Mouse (Mus musculus) v-Abl transformed pro-B cells (cell line): ENCODE results near the gene Eva1b.

Experiments
- in situ Hi-C, 2 experiments: fragments of 400-800 bp; cut with MboI; formaldehyde crosslinking; loops; one replicate each; pipeline ENCODE4 v1.15.1; 2025; ENCODE audit not compliant: unreplicated experiment in 2 of 2

Eva1b gene

DNA sequence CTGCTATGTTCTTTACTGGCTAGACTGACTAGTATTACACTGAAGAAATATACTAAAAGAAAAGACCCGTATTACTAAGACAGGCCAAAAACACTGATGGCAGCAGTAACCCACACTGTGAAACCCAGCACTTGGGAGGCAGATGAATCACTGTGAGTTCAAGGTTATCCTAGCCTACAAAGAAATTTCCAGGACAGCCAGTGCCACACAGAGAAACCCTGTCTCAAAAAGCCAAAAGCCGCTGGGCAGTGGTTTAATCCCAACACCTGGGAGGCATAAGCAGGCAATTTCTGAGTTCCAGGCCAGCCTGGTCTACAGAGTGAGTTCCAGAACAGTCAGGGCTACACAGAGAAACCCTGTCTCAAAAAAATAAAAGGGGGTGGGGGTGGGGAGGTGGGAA lies 43.1 kb downstream of the Eva1b start:
- in situ Hi-C loops: no loop called here

DNA sequence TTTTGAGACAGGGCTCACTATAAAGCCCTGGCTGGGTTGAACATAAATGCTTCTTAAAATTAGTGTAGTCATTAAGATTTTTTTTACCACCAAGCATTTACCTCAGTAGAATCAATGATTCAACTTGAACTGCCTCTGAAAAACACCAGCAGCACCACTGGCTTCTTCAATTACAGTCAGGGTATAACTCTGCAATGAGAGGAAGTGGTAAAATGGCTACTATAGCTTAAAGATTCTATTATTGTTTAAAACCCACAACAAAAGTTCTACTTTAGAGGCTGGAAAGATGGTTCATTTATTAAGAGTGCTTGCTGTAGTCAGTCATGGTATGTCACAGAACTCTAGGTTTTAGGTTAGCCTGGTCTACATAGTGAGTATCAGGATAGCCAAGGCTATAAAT lies 46.7 kb downstream of the Eva1b start:
- in situ Hi-C loops: no loop called here

DNA sequence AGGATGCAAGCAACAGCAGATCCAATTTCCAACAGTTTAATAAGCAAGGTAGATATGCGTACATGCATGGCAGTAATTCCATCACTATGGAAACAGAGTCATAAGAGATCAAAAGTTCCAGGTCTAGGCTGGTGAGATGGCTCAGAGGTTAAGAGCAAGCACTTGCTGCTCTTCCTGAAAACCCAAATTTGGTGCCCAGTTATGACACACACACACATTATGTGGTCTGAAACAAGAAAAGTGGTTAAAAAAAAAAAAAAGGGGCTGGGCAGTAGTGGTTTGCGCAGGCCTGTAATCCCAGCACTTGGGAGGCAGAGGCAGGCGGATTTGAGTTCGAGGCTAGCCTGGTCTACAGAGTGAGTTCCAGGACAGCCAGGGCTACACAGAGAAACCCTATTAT lies 47.4 kb downstream of the Eva1b start:
- in situ Hi-C loops: no loop called here

DNA sequence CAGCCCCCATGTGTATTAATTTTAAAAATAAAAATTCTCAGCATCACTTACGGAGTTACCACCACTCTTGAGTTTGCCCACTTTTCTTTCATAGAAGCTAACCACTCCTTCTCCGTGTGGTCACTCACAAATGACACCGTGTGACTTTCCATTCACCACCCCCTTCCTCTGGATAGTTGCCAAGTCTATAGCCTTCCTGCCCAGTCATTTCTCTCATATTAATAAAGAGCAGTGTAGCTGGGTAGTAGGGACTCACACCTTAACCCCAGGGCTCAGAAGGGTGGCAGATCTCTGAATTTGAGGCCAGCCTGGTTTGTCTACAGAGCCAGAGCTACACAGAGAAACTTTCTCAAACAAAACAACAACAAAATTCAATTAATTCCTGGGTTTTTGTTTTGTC lies 49.9 kb downstream of the Eva1b start:
- in situ Hi-C loops: no loop called here
